Mouse (Mus musculus) macrophage (primary cell): ENCODE measurements around the gene Isl1. TPM values are rescaled to one million over a fixed set of nuclear protein-coding genes. Genes with fewer than 3 reads are reported as not detected.

ENCODE experiments used
- H3K27ac ChIP-seq: fragments of 350-480 bp; formaldehyde crosslinking; 2 replicates; pipeline ENCODE4 v1.9.0; 2021
- H3K36me3 ChIP-seq: fragments of 350-480 bp; formaldehyde crosslinking; 2 replicates; pipeline ENCODE4 v1.9.0; 2021; ENCODE audit errors: inconsistent target
- H3K4me3 ChIP-seq: fragments of 350-480 bp; formaldehyde crosslinking; 2 replicates; pipeline ENCODE4 v1.9.0; 2021; ENCODE audit errors: inconsistent target
- H3K79me2 ChIP-seq: fragments of 350-480 bp; formaldehyde crosslinking; 2 replicates; pipeline ENCODE4 v1.9.0; 2021; ENCODE audit errors: inconsistent target
- WGBS: methylation state at CpG from one replicate; pipeline ENCODE4 v1.1.7; 2026; ENCODE audit warnings: inconsistent platforms; ENCODE audit not compliant: missing documents; 5-methylcytosine and 5-hydroxymethylcytosine counted together
- polyA plus RNA-seq: library from polyadenylated mRNA; stranded (reverse); fragments of 250-400 nt; gene quantifications from 3 replicates; pipeline ENCODE4 v1.2.4, GENCODE M21; 2018; ENCODE audit warnings: inconsistent platforms
- total RNA-seq, 78 experiments: library from RNA; depleted of rRNA; stranded (reverse); fragments of 250-400 nt; gene quantifications; 1 replicate in 9 of 78; 2 replicates in 24 of 78; 3 replicates in 43 of 78; 4 replicates in 2 of 78; pipeline ENCODE4 v1.2.4; 2018; ENCODE audit warnings: inconsistent platforms in 56 of 78

Isl1 gene
- not detected for total RNA-seq (2018; cell fraction: chromatin; rRNA removed)
- total RNA-seq (2018; cell fraction: cytosol; rRNA removed): not detected
- total RNA-seq (2018; cell fraction: nucleus; rRNA removed): not detected
- polyA plus RNA-seq: not detected in 3 replicates

DNA sequence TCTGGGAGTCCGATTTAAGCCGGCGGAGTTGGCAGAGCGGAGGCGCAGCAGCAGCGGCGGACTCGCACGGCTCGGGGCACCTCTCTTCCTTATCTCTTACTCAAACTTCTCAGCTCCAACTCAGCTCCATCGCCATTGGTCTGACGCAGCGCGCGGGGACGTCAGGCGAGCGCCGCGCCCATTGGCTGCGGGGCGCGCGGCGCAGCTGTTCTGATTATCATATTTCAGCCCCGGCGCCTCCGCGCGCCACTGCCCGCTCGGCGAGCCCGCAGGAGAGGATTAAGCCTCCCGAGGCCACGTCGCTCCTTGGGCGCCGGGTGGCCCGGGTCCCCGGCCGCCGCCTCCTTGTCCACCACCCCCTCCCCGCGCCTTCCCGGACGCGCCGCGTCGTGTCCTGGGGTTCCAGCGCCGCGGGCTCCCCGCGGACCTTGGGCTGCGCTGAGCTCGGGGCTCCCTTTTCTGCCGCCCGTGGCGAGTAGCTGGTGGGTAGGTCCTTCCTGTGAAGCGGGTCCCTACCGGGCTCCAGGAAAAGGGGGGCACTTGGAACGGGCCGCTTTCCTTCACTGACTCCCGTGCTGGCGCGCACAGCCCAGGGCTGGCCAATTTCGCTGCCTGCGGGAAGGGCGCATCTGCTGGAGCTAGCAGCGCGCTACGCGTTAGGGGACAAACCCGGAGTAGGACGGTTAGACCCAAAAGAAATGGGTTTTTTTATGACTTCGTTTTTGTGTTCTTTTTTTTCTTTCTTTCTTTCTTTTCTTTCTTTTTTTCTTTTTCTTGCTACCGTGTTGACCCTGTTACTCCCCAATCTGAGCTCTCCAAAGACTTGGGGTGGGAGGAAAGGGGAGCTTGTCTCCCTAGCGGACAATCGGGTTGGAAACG is at the start of gene Isl1:
Gene Isl1, minus strand, starts transcription at position 106 of the 879 bp plus-strand sequence.
- Histone ChIP-seq H3K79me2 (no peaks in the 10 kb centered on the region), H3K36me3 (no peaks in the 10 kb centered on the region), H3K4me3 (no peak within 1 kb of the TSS), H3K27ac (no peak within 1 kb of the TSS)
- 3% methylated on average over 63 of the region's 82 CpGs for WGBS

GRCm38 (mm10) chr13:116335763-116336162 is 26.3 kb upstream of the Isl1 start:
- no peaks in the 10 kb centered on the region for H3K79me2 ChIP-seq
- WGBS: 67% methylated on average over 3 of the region's 3 CpGs
- no peak overlapping the region for H3K27ac ChIP-seq
- H3K4me3 ChIP-seq: no peak overlapping the region
- no peaks in the 10 kb centered on the region for H3K36me3 ChIP-seq

- H3K36me3 ChIP-seq: no peaks in the 10 kb centered on the region
- H3K27ac ChIP-seq: no peak overlapping the region
- WGBS: 7% methylated on average over 28 of the region's 28 CpGs
- H3K79me2 ChIP-seq: no peaks in the 10 kb centered on the region
- H3K4me3 ChIP-seq: no peak overlapping the region
These were observed 4.4 kb upstream of the Isl1 start for GRCm38 (mm10) chr13:116313636-116314530.

DNA sequence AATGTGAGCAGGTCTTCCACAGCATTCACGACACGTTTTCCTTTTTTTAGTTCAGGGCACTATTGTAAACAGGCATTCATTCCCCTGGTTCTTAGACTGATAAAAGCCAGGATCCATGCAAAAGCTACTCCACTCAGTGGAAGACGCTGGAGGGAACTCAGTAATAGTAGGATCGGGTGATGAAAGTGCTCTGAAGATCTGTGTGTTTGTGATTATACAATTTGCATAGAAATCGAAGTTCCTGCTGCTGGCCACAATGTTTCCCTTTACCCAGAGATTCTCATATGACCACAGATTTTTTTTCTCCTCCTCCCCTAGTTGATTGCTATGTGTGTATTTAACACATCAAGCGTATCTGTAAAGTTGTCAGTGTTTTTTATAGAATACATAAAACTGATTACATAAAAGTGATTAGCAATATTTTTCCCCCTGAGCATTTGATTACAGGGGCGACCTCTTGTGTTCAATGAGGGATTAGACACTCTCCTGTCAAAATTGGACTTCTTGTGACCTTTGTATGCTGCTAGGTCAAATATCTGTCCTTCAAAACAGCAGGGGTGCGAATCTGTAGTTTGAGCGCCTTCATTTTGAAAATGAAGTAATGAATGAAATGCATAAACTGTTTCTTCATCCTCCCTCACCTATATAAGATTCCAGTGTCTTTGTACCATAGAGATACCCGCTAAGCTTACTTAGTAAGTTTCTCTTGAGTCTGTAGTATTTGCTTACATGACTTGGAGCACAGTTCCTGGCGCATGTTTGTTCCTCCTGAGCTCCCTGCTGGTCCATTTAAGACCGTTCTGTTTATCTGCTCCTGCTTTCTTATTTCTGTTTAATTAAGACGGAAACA is 2.6 kb upstream of the Isl1 start:
- WGBS: 29% methylated on average over 13 of the region's 13 CpGs
- Histone ChIP-seq H3K4me3 (no peak overlapping the region), H3K27ac (no peak overlapping the region), H3K79me2 (no peaks in the 10 kb centered on the region), H3K36me3 (no peaks in the 10 kb centered on the region)

GRCm38 (mm10) chr13:116311011-116311410 is 1.5 kb upstream of the Isl1 start:
- Histone ChIP-seq H3K27ac (no peak overlapping the region), H3K79me2 (no peaks in the 10 kb centered on the region), H3K4me3 (no peak overlapping the region), H3K36me3 (no peaks in the 10 kb centered on the region)
- WGBS: 59% methylated on average over 2 of the region's 4 CpGs

- H3K79me2 ChIP-seq: no peaks in the 10 kb centered on the region
- H3K27ac ChIP-seq: no peak overlapping the region
- no peak overlapping the region for H3K4me3 ChIP-seq
- no peaks in the 10 kb centered on the region for H3K36me3 ChIP-seq
- WGBS: 3% methylated on average over 9 of the region's 9 CpGs
These were observed 925 bp upstream of the Isl1 start for GRCm38 (mm10) chr13:116310463-116310765.

- no peaks in the 10 kb centered on the region for H3K36me3 ChIP-seq
- H3K4me3 ChIP-seq: no peak overlapping the region
- H3K79me2 ChIP-seq: no peaks in the 10 kb centered on the region
- 2% methylated on average over 18 of the region's 18 CpGs for WGBS
- no peak overlapping the region for H3K27ac ChIP-seq
These were observed 431 bp downstream of the Isl1 start for GRCm38 (mm10) chr13:116308933-116309583.

DNA sequence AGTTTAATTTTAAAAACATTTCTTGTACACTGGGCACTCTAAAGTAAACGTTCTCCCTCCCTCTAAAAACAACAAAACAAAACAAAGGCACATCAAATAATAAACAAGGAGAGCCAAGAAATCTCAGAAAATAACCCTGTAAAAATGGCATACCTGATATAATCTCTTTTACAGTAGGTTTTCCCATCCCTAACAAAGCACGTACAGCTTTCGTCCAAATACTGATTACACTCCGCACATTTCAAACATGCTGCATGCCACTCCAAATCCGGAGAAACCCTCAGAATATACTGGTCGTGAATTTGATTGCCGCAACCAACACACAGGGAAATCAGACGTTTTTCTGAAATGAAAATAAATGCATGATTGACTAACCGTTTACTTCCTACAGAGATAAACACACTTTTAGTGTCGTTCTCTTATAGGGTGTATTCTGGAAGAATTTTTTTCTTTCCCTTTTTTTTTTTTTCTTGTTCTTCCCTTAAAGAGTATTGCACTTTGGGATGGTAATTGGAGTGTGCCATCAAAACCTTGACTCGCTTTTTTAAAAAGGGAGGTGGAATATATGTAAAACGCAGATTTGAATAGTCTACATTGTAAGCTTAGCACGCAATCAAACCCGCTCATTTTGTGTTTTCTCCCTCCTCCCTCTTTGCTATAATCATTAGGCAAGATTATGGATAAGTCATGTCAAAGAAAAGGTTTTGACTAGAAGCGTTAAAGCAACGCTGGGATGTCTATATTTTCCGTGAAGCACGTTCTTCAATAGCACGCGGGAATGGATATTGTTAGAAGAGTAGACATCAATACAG is 1.2 kb downstream of the Isl1 start:
- Histone ChIP-seq H3K27ac (no peak overlapping the region), H3K4me3 (no peak overlapping the region), H3K79me2 (no peaks in the 10 kb centered on the region), H3K36me3 (no peaks in the 10 kb centered on the region)
- WGBS: 6% methylated on average over 20 of the region's 20 CpGs

GRCm38 (mm10) chr13:116306591-116306990 is 2.9 kb downstream of the Isl1 start:
- Histone ChIP-seq H3K36me3 (no peaks in the 10 kb centered on the region), H3K79me2 (no peaks in the 10 kb centered on the region), H3K27ac (no peak overlapping the region), H3K4me3 (no peak overlapping the region)
- WGBS: 44% methylated on average over 6 of the region's 6 CpGs

DNA sequence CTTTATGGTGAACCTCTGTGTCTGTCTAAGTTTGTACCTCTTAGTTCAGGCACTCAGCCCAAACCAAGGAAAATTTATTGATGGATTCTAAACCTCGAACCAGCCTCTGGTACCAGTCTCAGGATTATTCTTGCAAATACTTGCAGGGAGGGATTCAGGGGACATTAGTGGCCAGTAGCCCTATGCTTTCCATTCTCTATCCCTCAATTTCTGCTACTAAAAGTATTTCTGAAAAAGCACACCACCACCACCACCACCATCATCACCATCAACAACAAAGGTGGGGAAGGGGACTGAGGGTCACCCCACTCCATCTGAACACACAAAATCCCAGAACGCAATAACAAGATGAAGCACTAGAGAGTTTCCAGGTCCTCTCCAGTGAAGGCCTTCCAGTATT is 3.8 kb downstream of the Isl1 start:
- 44% methylated on average over 2 of the region's 2 CpGs for WGBS
- no peaks in the 10 kb centered on the region for H3K36me3 ChIP-seq

GRCm38 (mm10) chr13:116304713-116305470 is 4.6 kb downstream of the Isl1 start:
- no peaks in the 10 kb centered on the region for H3K36me3 ChIP-seq
- H3K27ac ChIP-seq: no peak overlapping the region
- no peak overlapping the region for H3K4me3 ChIP-seq
- 8% methylated on average over 25 of the region's 25 CpGs for WGBS
- no peaks in the 10 kb centered on the region for H3K79me2 ChIP-seq

More for the DNA sequence above, 3.8 kb downstream of the Isl1 start:
- H3K27ac ChIP-seq: no peak overlapping the region
- no peaks in the 10 kb centered on the region for H3K79me2 ChIP-seq
- H3K4me3 ChIP-seq: no peak overlapping the region

- Histone ChIP-seq H3K36me3 (no peaks in the 10 kb centered on the region), H3K27ac (no peak overlapping the region), H3K79me2 (no peaks in the 10 kb centered on the region), H3K4me3 (no peak overlapping the region)
- 58% methylated on average over 6 of the region's 6 CpGs for WGBS
These were observed 5.7 kb downstream of the Isl1 start for GRCm38 (mm10) chr13:116303766-116304165.

DNA sequence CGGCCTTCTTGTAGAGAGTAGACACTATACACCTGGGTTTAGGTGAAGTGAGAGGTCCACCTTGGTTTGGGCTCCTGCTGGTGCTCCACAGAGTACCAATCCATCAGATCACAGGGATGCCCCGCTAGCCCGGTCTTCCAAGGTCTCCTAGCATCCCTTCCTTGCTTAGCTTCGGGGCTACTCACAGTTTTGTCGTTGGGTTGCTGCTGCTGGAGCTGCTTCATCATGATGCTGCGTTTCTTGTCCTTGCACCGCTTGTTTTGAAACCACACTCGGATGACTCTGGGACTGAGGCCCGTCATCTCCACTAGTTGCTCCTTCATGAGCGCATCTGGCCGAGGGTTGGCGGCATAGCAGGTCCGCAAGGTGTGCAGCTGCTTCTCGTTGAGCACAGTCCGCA is 6.6 kb downstream of the Isl1 start:
- Histone ChIP-seq H3K4me3 (no peak overlapping the region), H3K79me2 (no peaks in the 10 kb centered on the region), H3K27ac (no peak overlapping the region), H3K36me3 (no peaks in the 10 kb centered on the region)
- WGBS: 64% methylated on average over 15 of the region's 15 CpGs
